Mouse (Mus musculus): ENCODE data around the gene Gm7073. TPM values are rescaled to one million over a fixed set of nuclear protein-coding genes. Genes with fewer than 3 reads are reported as not detected.

Gm7073 gene
- total RNA-seq, 4 experiments from 2014 or later = not detected

Small RNAs within 50 kb of the gene (microRNA-seq; reads per million reads assigned to microRNA genes)
- gene Mir505 = 33.3 reads per million, percentile 32 among the genes with 10 or more reads in this experiment

Other genes with a start within 250 kb of the Gm7073 start
- gene Atp11c, start 53.4 kb upstream of the Gm7073 start, total RNA-seq (2022) = 1 to 10 TPM; 2.3 to 3.1 (median 2.8) TPM

Measured in gastrocnemius, adult 8-10 months (tissue).